Mouse (Mus musculus) limb, embryonic 13.5 days (tissue): ENCODE data around the gene H1f0. TPM values are rescaled to one million over a fixed set of nuclear protein-coding genes. Genes with fewer than 3 reads are reported as not detected.
A peak's percentile ranks its signal among the peaks of the same experiment; 100 is the strongest.

Source experiments
- ATAC-seq: fragments of 200-750 bp; cut with Nextera tagmentation; 2 replicates; pipeline ENCODE4 v1.8.0; 2017; ENCODE audit warnings: low read depth, moderate number of reproducible peaks, moderate TSS enrichment; ENCODE audit not compliant: low FRiP score
- H3K27ac ChIP-seq: fragments of 300-500 bp; sonication (generic); 2 replicates; pipeline ENCODE4 v1.5.1; 2015; ENCODE audit warnings: inconsistent platforms, mild to moderate bottlenecking, moderate library complexity
- H3K27me3 ChIP-seq: fragments of 300-500 bp; sonication (generic); 2 replicates; pipeline ENCODE4 v1.6.1; 2015; ENCODE audit warnings: mild to moderate bottlenecking, inconsistent platforms
- H3K36me3 ChIP-seq: fragments of 300-500 bp; sonication (generic); 2 replicates; pipeline ENCODE4 v1.6.1; 2015; ENCODE audit warnings: inconsistent platforms, mild to moderate bottlenecking, moderate library complexity
- H3K4me1 ChIP-seq: fragments of 300-500 bp; sonication (generic); 2 replicates; pipeline ENCODE4 v1.6.1; 2015; ENCODE audit warnings: inconsistent platforms
- H3K4me2 ChIP-seq: fragments of 300-500 bp; sonication (generic); replicated peaks from 2 replicates; pipeline ENCODE4 v1.6.1; 2015; ENCODE audit warnings: inconsistent platforms, mild to moderate bottlenecking, moderate library complexity
- H3K4me3 ChIP-seq: fragments of 300-500 bp; sonication (generic); 2 replicates; pipeline ENCODE4 v1.5.1; 2015; ENCODE audit warnings: moderate library complexity, mild to moderate bottlenecking, inconsistent platforms
- H3K9ac ChIP-seq: fragments of 300-500 bp; sonication (generic); 2 replicates; pipeline ENCODE4 v1.6.1; 2015; ENCODE audit warnings: mild to moderate bottlenecking, inconsistent platforms
- H3K9me3 ChIP-seq: fragments of 300-500 bp; sonication (generic); 2 replicates; pipeline ENCODE4 v1.6.1; 2016; ENCODE audit warnings: inconsistent platforms
- WGBS: fragments of 180-500 bp; shearing (Covaris S2); methylation state at CpG from one replicate; pipeline ENCODE4 v1.1.7; 2015; 5-methylcytosine and 5-hydroxymethylcytosine counted together
- polyA plus RNA-seq: library from polyadenylated mRNA; unstranded; fragments of >200 nt; fragmentation: Nextera tagmentation; extraction: Ambion mirVana; gene quantifications from 2 replicates; pipeline ENCODE4 v1.2.1, GENCODE M21; 2015

H1f0 gene
- polyA plus RNA-seq, result 558 and 589 TPM in 2 replicates

DNA sequence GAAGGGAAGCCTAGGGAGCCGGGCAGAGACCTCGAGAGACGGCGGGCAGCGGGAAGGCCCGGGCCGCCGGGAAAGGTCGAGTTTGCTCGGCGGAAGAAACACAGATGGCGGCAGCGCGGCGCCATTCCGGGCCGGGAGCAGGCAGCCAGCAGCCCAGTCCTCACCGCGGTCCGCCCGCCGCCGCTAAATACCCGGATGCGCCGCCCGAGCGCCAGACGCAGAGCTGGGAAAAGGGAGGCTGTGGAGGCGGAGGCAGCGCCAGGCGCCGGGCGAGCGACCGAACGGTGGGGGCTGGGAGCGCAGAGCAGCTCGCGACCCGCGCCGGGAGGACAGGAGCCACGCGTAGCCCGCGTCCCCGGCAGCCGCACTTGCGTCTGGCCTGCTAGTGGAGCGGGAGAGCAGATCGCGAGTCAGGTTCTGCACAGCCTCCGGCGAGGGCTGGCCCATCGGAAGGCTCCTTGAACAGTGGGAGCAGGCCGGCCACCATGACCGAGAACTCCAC lies at the start of gene H1f0:
H1f0 (plus strand) TSS at position 214 of the 502 bp plus-strand sequence.
- H3K27ac ChIP-seq, result peak within 1 kb of the TSS; percentile 99
- peak within 1 kb of the TSS; percentile 98 for H3K4me2 ChIP-seq
- H3K9me3 ChIP-seq, result no peaks in the 10 kb centered on the region
- peak within 1 kb of the TSS; percentile 100 for H3K9ac ChIP-seq
- WGBS, result under 1% methylated on average over 46 of the region's 58 CpGs
- H3K4me1 ChIP-seq, result peaks cover 49% of the 10 kb centered on the region
- H3K27me3 ChIP-seq, result no peaks in the 10 kb centered on the region
- H3K4me3 ChIP-seq, result peak within 1 kb of the TSS; percentile 81
- H3K36me3 ChIP-seq, result 0 out of 2 replicates have a peak, but pooled peaks cover 3% of the 10 kb centered on the region
- ATAC-seq, result peak; percentile 85

DNA sequence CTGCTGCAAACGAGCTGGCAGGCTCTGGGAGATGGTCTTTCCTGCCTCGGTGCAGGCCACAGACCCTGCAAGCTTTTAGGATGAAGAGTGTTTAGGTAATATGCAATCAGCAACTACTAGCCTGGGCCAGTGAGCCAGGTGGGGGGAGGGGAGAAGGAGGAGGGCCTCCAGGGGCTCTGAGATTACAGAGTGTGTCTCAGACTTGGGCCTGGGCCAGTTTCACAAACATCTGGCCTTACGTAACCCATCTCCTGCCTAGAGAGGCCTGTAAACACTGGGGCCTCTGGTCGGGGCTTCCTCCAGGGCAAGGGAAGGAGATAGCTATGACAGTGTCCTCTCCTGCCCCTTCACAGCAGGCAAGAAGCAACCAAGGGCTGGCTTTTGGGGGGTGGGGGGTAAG lies 49.4 kb upstream of the H1f0 start:
- H3K4me1 ChIP-seq, result peaks cover 38% of the 10 kb centered on the region
- ATAC-seq, result peak; percentile 22; the same call in 1 of the 2 replicates
- H3K27me3 ChIP-seq, result no peaks in the 10 kb centered on the region
- peak overlapping the region; percentile 37 for H3K4me2 ChIP-seq
- 0 out of 2 replicates have a peak, but pooled peaks cover 3% of the 10 kb centered on the region for H3K36me3 ChIP-seq
- H3K27ac ChIP-seq, result peak overlapping the region; percentile 85
- H3K9me3 ChIP-seq, result no peaks in the 10 kb centered on the region
- no peak overlapping the region for H3K4me3 ChIP-seq
- peak overlapping the region; percentile 55 for H3K9ac ChIP-seq
- WGBS, result 1% methylated on average over 4 of the region's 4 CpGs

DNA sequence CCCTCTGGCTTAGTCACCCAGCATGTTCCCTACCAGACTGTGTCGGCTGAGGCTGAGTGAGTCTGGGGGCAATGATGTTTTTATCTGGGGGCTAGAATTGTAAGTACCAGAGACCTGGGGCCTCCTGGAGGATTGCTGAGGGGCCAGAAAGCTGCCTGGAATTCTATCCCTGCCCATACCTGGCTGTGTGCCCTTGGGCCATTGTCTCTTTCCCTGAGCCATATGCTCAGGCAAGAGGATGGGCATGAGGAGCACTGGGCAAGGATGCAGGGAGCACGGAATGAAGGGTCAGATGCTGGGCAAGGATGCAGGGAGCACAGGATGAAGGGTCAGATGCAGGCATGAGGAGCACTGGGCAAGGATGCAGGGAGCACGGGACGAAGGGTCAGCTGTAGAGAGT lies 48.2 kb upstream of the H1f0 start:
- H3K4me1 ChIP-seq, result peaks cover 50% of the 10 kb centered on the region
- 86% methylated on average over 4 of the region's 4 CpGs for WGBS

DNA sequence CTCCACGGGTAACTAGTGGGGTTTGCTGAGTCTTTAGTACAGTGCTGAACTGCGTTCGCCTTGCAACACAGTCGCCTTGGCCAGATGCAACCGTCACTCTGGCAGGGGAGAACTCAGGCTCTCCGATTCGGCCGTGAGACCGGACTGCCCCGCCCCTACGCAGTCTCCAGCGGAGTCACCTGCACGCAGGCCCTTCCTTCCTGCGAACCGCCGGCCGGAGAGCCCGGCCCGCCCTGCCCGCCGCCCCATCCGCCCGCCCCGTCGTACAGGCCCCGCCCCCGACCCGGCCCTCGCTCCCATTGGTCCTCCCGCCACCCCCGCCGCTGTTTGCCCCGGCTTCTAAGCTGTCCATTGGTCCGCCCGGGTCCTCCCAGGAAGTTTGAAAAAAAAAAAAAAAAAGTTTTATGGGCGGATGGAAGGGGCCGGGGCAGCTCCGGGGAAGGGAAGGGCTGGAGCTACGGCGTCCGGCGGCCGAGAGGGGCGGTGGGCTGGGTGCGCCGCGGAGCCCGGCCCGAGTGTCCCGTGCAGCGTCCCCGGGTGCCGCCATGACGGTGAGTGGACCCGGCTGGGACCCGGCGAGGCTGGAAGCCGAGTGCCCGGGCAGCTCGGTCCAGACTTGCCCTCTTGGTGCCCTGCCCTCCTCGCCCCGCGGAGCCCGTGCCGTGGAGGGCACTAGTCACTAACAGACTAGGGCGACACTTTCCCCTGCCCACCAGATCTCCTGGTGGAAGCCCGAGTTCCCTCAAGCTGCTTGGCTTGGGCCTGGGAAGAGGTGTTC lies 45.4 kb upstream of the H1f0 start:
- peak overlapping the region; percentile 94 for H3K9ac ChIP-seq
- no peaks in the 10 kb centered on the region for H3K9me3 ChIP-seq
- peak overlapping the region; percentile 95 for H3K4me2 ChIP-seq
- H3K27ac ChIP-seq, result peak overlapping the region; percentile 92
- H3K36me3 ChIP-seq, result peaks cover 5% of the 10 kb centered on the region
- under 1% methylated on average over 67 of the region's 67 CpGs for WGBS
- H3K4me3 ChIP-seq, result peak overlapping the region; percentile 90
- ATAC-seq, result peak; percentile 88
- H3K27me3 ChIP-seq, result no peaks in the 10 kb centered on the region
- peaks cover 69% of the 10 kb centered on the region for H3K4me1 ChIP-seq

More for the DNA sequence above, 48.2 kb upstream of the H1f0 start:
- no peak overlapping the region for H3K27ac ChIP-seq
- no peaks in the 10 kb centered on the region for H3K9me3 ChIP-seq
- peak overlapping the region; percentile 55 for H3K9ac ChIP-seq
- H3K27me3 ChIP-seq, result no peaks in the 10 kb centered on the region
- no peak overlapping the region for H3K4me3 ChIP-seq
- H3K36me3 ChIP-seq, result 0 out of 2 replicates have a peak, but pooled peaks cover 3% of the 10 kb centered on the region
- no peak overlapping the region for H3K4me2 ChIP-seq
- ATAC-seq, result no peak

DNA sequence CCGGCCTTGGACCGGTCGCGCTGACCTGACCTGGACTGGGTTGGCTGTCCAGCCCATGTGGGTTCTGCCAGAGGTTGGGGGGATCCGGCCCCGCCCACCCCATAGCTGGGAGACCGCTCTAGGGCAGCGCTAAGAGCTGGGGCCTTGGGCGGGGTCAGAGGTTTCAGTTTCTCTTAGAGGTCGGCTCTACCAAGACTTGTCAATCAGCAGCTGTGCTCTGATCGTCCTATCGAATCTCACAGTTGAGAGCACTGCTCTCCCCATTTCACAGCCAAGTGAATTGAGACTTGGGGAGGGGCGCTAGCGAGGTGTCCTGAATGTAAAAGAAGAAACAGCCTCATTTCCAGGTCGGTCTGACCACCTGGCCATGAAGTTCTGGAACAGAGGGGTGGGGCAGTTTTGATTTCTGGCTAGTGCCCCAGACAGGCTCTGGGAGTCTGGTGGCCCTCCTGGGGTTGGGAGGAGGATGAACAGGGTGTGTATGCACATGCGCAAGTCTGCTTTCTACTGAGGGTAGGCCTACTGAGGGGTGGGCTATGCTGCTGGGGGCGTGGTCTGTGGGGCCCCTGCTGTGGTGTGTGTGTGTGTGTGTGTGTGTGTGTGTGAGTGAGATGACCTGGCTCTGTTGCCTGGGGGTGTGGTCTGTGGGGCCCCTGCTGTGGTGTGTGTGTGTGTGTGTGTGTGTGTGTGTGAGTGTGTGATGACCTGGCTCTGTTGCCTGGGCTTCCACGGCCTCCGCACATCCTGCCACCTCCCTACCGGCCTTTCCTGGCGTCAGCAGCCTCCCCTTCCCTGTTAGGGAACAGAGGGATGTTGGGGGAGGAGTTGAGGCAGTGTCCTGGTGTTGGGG lies 44.6 kb upstream of the H1f0 start:
- H3K9ac ChIP-seq, result peak overlapping the region; percentile 94
- no peaks in the 10 kb centered on the region for H3K27me3 ChIP-seq
- ATAC-seq, result peak; percentile 48
- peak overlapping the region; percentile 95 for H3K4me2 ChIP-seq
- WGBS, result under 1% methylated on average over 21 of the region's 21 CpGs
- peak overlapping the region; percentile 92 for H3K27ac ChIP-seq
- peaks cover 13% of the 10 kb centered on the region for H3K36me3 ChIP-seq
- H3K4me3 ChIP-seq, result peak overlapping the region; percentile 90
- peaks cover 70% of the 10 kb centered on the region for H3K4me1 ChIP-seq
- H3K9me3 ChIP-seq, result no peaks in the 10 kb centered on the region

DNA sequence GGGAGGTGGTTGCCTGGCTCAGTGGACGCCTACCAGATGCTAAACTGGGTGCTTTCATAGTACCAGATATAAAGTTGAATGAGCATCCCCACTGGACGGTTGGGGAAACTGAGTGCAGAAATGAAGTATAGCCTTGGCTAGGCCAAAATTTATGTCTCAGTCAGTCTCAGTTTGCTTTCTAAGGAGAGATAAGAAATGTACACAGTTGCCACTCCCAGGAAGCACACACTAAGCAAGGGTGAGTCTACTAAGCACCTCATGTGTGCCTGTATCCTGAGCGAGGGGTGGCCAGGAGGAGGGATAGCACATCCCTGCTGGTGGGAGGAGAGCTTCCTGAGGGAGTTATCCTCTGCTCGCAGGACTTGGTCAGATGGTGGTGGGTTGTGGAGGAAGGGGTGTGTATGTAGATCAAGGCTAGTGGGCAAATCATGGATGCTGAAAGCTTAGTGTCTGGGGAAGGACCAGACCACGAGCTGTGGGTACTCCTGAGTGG lies 43.9 kb upstream of the H1f0 start:
- Histone ChIP-seq H3K4me1 (peaks cover 66% of the 10 kb centered on the region), H3K9me3 (no peaks in the 10 kb centered on the region), H3K27me3 (no peaks in the 10 kb centered on the region), H3K4me3 (peak overlapping the region; percentile 90), H3K36me3 (peaks cover 19% of the 10 kb centered on the region), H3K4me2 (peak overlapping the region; percentile 95), H3K9ac (peak overlapping the region; percentile 94), H3K27ac (peak overlapping the region; percentile 92; the same call in 1 of the 2 replicates)
- no peak for ATAC-seq
- 36% methylated on average over 5 of the region's 5 CpGs for WGBS

DNA sequence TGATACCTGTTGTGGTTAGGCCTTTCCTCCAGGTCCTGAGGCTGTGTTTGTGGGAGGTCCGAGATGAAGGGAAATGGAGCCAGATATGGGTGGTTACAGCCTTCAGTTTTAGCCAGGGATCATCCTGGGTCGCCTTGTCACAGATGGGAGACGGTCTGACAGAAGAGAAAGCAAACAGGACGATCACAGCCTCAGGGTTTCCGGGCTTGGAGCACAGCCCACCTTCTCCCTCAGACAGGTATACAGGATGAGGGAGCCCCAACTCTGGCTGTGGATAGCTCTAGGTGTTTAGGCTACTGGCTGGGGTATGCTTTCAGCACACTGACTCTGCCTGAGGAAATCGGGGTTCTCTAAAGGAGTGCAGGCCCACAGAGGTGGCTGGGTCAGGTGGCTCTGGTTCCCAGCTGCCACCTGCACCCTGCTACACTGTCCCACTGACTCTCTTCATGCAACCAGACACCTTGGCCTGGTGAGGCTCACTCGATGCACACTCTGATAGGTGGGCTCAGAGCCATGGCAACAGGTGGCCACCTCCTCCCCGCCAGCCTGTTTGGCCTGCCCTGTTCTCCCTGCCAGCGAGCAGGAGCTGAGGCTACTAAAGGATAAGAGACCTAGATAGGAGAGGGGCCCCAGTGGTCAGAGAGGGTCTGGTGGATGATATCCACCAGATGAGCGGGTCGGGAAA lies 41.6 kb upstream of the H1f0 start:
- no peaks in the 10 kb centered on the region for H3K27me3 ChIP-seq
- no peak overlapping the region for H3K4me3 ChIP-seq
- WGBS, result 70% methylated on average over 11 of the region's 11 CpGs
- H3K9ac ChIP-seq, result peak overlapping the region; percentile 19; the same call in 1 of the 2 replicates
- H3K4me2 ChIP-seq, result no peak overlapping the region
- peaks cover 43% of the 10 kb centered on the region for H3K36me3 ChIP-seq
- peaks cover 57% of the 10 kb centered on the region for H3K4me1 ChIP-seq
- no peak overlapping the region for H3K27ac ChIP-seq
- H3K9me3 ChIP-seq, result no peaks in the 10 kb centered on the region
- no peak for ATAC-seq

DNA sequence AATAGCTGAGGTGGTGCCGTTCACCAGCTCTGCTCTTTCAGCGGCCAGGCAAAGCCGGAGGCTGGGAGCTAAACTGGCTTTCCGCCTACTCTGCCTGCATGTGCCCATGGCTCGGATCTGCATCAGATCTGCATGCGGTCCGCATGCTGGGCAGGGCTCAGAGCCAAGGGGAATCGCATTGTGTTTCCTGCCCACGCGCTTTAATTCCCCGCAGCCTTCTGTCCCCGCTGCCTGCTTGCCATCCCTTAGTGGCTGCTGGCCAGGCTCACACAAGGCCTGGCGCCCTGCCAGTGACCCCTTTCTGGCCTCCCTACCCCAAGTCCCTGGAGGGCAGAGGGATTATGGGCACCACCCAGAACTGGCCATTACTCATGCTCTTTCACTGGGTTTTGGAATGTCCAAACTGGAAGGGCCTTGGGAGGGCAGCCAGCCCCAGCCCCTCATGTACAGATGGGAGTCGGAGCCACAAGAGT lies 39.7 kb upstream of the H1f0 start:
- peaks cover 48% of the 10 kb centered on the region for H3K4me1 ChIP-seq
- H3K9me3 ChIP-seq, result no peaks in the 10 kb centered on the region
- H3K27ac ChIP-seq, result peak overlapping the region; percentile 28; the same call in 1 of the 2 replicates
- H3K4me2 ChIP-seq, result no peak overlapping the region
- no peak; the same call in 1 of the 2 replicates for ATAC-seq
- H3K27me3 ChIP-seq, result no peaks in the 10 kb centered on the region
- peak overlapping the region; percentile 39 for H3K9ac ChIP-seq
- H3K4me3 ChIP-seq, result no peak overlapping the region
- WGBS, result 70% methylated on average over 14 of the region's 14 CpGs
- peaks cover 61% of the 10 kb centered on the region for H3K36me3 ChIP-seq

DNA sequence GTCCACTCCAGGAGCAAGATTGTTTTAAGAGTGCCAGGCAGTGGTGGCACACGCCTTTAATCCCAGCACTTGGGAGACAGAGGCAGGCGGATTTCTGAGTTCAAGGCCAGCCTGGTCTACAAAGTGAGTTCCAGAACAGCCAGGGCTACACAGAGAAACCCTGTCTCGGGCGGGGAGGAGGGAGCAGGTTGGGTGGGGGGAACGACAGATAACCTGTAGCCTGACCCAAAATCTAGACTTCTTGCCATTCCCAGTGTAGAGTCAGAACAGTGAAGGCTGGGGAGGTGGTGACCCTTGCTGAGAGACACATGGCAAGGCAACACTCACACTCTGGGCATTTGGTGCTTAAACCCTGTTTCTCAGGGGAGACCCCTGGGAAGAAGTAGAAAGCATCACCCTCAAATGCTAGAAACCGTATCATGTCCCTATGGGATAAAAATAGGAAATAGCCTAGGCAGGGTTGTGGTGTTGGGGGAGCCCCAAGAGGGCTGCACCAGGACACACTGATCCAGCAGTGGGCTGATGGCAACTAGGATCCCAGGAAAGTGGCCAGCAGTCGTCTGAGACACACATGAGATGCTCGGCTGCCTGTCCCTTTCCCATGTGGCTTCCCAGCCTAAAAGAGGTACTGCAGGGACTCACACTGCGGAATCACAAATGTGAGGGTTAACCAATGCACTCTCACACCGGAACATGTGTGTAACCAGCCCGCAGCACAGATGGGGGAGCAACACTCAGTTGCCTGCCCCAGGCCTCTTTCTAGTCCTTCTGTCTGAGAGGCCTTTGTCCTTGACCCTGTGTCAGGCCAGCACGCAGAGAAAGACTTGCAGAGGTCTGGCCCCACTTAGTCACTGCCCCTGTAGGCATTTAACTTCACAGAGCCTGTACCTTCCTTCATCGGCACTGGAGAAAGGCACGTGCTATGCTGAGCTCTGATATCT lies 38.8 kb upstream of the H1f0 start:
- WGBS, result 91% methylated on average over 14 of the region's 14 CpGs
- H3K4me1 ChIP-seq, result peaks cover 39% of the 10 kb centered on the region
- H3K27ac ChIP-seq, result no peak overlapping the region; the same call in 1 of the 2 replicates
- no peaks in the 10 kb centered on the region for H3K9me3 ChIP-seq
- H3K36me3 ChIP-seq, result peaks cover 70% of the 10 kb centered on the region
- no peak overlapping the region for H3K4me2 ChIP-seq
- no peaks in the 10 kb centered on the region for H3K27me3 ChIP-seq
- no peak overlapping the region for H3K9ac ChIP-seq
- no peak overlapping the region for H3K4me3 ChIP-seq
- no peak for ATAC-seq

DNA sequence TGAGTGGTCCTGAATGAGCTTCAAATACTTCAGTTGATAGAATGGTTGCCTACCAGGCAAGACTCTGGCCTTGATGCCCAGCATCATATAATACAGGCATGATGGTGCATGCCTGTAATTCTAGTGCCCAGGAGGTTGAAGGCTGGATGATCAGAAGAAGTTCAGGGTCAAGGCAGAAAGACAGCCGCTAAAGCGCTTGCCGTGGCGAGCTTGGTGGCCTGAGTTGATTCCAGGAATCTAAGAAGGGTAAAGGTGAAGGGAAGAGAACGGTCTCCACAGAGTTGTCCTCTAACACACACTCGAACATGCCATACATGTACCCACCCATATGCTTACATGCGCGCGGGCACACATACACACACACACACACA lies 38.2 kb upstream of the H1f0 start:
- Histone ChIP-seq H3K27me3 (no peaks in the 10 kb centered on the region), H3K27ac (no peak overlapping the region), H3K36me3 (peaks cover 77% of the 10 kb centered on the region), H3K4me2 (no peak overlapping the region), H3K4me1 (peaks cover 33% of the 10 kb centered on the region), H3K4me3 (no peak overlapping the region), H3K9ac (no peak overlapping the region), H3K9me3 (no peaks in the 10 kb centered on the region)
- WGBS, result 96% methylated on average over 9 of the region's 9 CpGs
- ATAC-seq, result no peak
